Mouse (Mus musculus) heart, adult 2 months (tissue): ENCODE results near the gene Cdh3. TPM values are rescaled to one million over a fixed set of nuclear protein-coding genes. Genes with fewer than 3 reads are reported as not detected.

Experiments used
- DNase-seq, 2 experiments: peaks; one replicate each; pipeline ENCODE4 v3.0.0; 2021
- H3K27ac ChIP-seq: fragments of 200-600 bp; 2 replicates; pipeline ENCODE4 v1.8.1; 2022
- H3K27me3 ChIP-seq: fragments of 200-500 bp; 2 replicates; pipeline ENCODE4 v1.6.1; 2012; ENCODE audit warnings: mild to moderate bottlenecking, low read length, inconsistent platforms, mixed read lengths; ENCODE audit not compliant: control insufficient read depth, insufficient read depth
- H3K36me3 ChIP-seq: fragments of 200-500 bp; 2 replicates; pipeline ENCODE4 v1.6.1; 2012; ENCODE audit warnings: low read length, inconsistent platforms; ENCODE audit not compliant: control insufficient read depth, insufficient read depth
- H3K4me1 ChIP-seq: fragments of 200-500 bp; 2 replicates; pipeline ENCODE4 v1.6.1; 2011; ENCODE audit warnings: low read length; ENCODE audit not compliant: control insufficient read depth, insufficient read depth
- H3K4me3 ChIP-seq: fragments of 200-600 bp; 2 replicates; pipeline ENCODE4 v1.8.1; 2022
- H3K79me2 ChIP-seq: fragments of 200-500 bp; replicated peaks from 2 replicates; pipeline ENCODE4 v1.6.1; 2012; ENCODE audit warnings: mild to moderate bottlenecking, inconsistent platforms, low read length, moderate library complexity, mixed read lengths; ENCODE audit not compliant: control insufficient read depth, insufficient read depth
- H3K9ac ChIP-seq: fragments of 200-500 bp; 2 replicates; pipeline ENCODE4 v1.6.1; 2012; ENCODE audit warnings: low read depth, mild to moderate bottlenecking, control low read depth, inconsistent platforms, low read length, mixed read lengths
- CTCF ChIP-seq: fragments of 200-600 bp; IDR thresholded peaks from 2 replicates; pipeline ENCODE4 v1.8.1; 2022; ENCODE audit warnings: antibody characterized with exemption, mild to moderate bottlenecking, moderate library complexity
- EP300 ChIP-seq: fragments of 200-500 bp; IDR thresholded peaks from 2 replicates; pipeline ENCODE4 v1.6.1; 2011; ENCODE audit warnings: low read depth, low read length, control low read depth; ENCODE audit not compliant: insufficient read depth
- POLR2A ChIP-seq: fragments of 200-500 bp; IDR thresholded peaks from 2 replicates; pipeline ENCODE4 v1.6.1; 2011; ENCODE audit warnings: mild to moderate bottlenecking, low read depth, low read length, control low read depth; ENCODE audit not compliant: insufficient read depth
- WGBS: fragments of 180-500 bp; shearing (Covaris S2); methylation state at CpG from one replicate; pipeline ENCODE4 v1.1.7; 2018; 5-methylcytosine and 5-hydroxymethylcytosine counted together
- intact Hi-C: fragments of 180-260 bp; cut with DNase I; formaldehyde crosslinking; loops from one replicate; pipeline ENCODE4 v1.15.1; 2025
- polyA plus RNA-seq: library from polyadenylated mRNA; depleted of rRNA; stranded (reverse); fragments of >200 nt; gene quantifications from 2 replicates; pipeline ENCODE4 v1.2.3, GENCODE M21; 2012
- total RNA-seq, 2 experiments: library from RNA; stranded (reverse); gene quantifications; 2 replicates each; pipeline ENCODE4 v1.2.3; 2021

Cdh3 gene
- total and polyA plus RNA-seq, 3 experiments: 0.91 to 1.4 (median 1.1) TPM

- 82% methylated on average over 8 of the region's 8 CpGs for WGBS
- Histone ChIP-seq H3K79me2 (no peaks in the 10 kb centered on the region), H3K4me3 (no peak overlapping the region), H3K27ac (no peak overlapping the region), H3K27me3 (no peaks in the 10 kb centered on the region), H3K36me3 (no peaks in the 10 kb centered on the region), H3K4me1 (no peaks in the 10 kb centered on the region), H3K9ac (no peak overlapping the region)
- DNase-seq: no peak
- intact Hi-C loops: no loop called here
- no peak for TF ChIP-seq CTCF
- no peak for TF ChIP-seq EP300
- no peak for TF ChIP-seq POLR2A
Measured at GRCm38 (mm10) chr8:106543043-106543442, 32.4 kb downstream of the Cdh3 start.

DNA sequence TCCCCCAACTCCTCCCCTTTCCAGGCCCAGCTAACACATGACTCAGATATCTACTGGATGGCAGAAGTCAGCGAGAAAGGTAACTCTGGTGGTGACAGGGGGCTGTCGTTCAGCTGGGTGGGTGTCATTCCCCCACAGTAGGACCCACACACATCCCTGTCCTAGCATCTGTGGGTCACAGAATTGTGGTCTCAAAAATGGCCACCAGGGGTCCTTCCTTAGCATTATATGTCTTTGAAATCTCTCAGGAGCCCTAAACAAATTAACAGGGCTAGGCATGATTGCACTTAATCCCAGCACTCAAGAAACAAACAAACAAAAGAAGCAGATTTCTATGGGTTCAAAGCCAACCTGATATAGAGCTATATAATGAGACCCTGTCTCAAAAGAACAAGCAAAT, 34.5 kb downstream of the Cdh3 start:
- intact Hi-C loops: no loop called here
- no peak overlapping the region for H3K4me3 ChIP-seq
- 65% methylated on average over 2 of the region's 2 CpGs for WGBS
- DNase-seq: no peak
- no peaks in the 10 kb centered on the region for H3K36me3 ChIP-seq
- H3K27me3 ChIP-seq: no peaks in the 10 kb centered on the region
- no peak overlapping the region for H3K9ac ChIP-seq
- H3K4me1 ChIP-seq: no peaks in the 10 kb centered on the region
- H3K27ac ChIP-seq: no peak overlapping the region
- H3K79me2 ChIP-seq: no peaks in the 10 kb centered on the region
- TF ChIP-seq CTCF (peak; percentile 48), EP300 (no peak)

GRCm38 (mm10) chr8:106546746-106547145, 36.1 kb downstream of the Cdh3 start:
- intact Hi-C loops: no loop called here
- Histone ChIP-seq H3K4me3 (no peak overlapping the region), H3K9ac (no peak overlapping the region), H3K27ac (no peak overlapping the region), H3K27me3 (no peaks in the 10 kb centered on the region), H3K79me2 (no peaks in the 10 kb centered on the region), H3K36me3 (no peaks in the 10 kb centered on the region), H3K4me1 (no peaks in the 10 kb centered on the region)
- no peak for TF ChIP-seq EP300
- no peak for TF ChIP-seq CTCF
- TF ChIP-seq POLR2A: no peak
- no peak for DNase-seq
- 84% methylated on average over 7 of the region's 7 CpGs for WGBS

GRCm38 (mm10) chr8:106548366-106548936, 37.8 kb downstream of the Cdh3 start:
- WGBS: 88% methylated on average over 10 of the region's 10 CpGs
- H3K36me3 ChIP-seq: no peaks in the 10 kb centered on the region
- DNase-seq: no peak
- no peak overlapping the region for H3K27ac ChIP-seq
- intact Hi-C loops: no loop called here
- H3K9ac ChIP-seq: no peak overlapping the region
- no peak for TF ChIP-seq CTCF
- no peaks in the 10 kb centered on the region for H3K79me2 ChIP-seq
- no peaks in the 10 kb centered on the region for H3K4me1 ChIP-seq
- H3K27me3 ChIP-seq: no peaks in the 10 kb centered on the region
- H3K4me3 ChIP-seq: no peak overlapping the region

- DNase-seq: no peak
- TF ChIP-seq CTCF (no peak), EP300 (no peak), POLR2A (no peak)
- Histone ChIP-seq H3K4me3 (no peak overlapping the region), H3K79me2 (no peaks in the 10 kb centered on the region), H3K27me3 (no peaks in the 10 kb centered on the region), H3K4me1 (no peaks in the 10 kb centered on the region), H3K36me3 (no peaks in the 10 kb centered on the region), H3K27ac (no peak overlapping the region), H3K9ac (no peak overlapping the region)
- intact Hi-C loops: no loop called here
- 83% methylated on average over 1 of the region's 1 CpGs for WGBS
Measured at GRCm38 (mm10) chr8:106550906-106551305, 40.2 kb downstream of the Cdh3 start.

GRCm38 (mm10) chr8:106554011-106554410, 43.3 kb downstream of the Cdh3 start:
- Histone ChIP-seq H3K27ac (no peak overlapping the region), H3K27me3 (no peaks in the 10 kb centered on the region), H3K4me3 (no peak overlapping the region), H3K4me1 (no peaks in the 10 kb centered on the region), H3K79me2 (no peaks in the 10 kb centered on the region), H3K9ac (no peak overlapping the region), H3K36me3 (no peaks in the 10 kb centered on the region)
- TF ChIP-seq POLR2A: no peak
- no peak for TF ChIP-seq EP300
- peak; percentile 11; the same call in 1 of the 2 replicates for TF ChIP-seq CTCF
- WGBS: 97% methylated on average over 5 of the region's 5 CpGs
- intact Hi-C loops: no loop called here
- no peak for DNase-seq
